Mouse (Mus musculus) hindbrain, embryonic 11.5 days (tissue): ENCODE measurements around the gene Hhipl1. TPM values are rescaled to one million over a fixed set of nuclear protein-coding genes. Genes with fewer than 3 reads are reported as not detected.

Source experiments
- ATAC-seq: fragments of 200-750 bp; cut with Nextera tagmentation; 2 replicates; pipeline ENCODE4 v1.8.0; 2017; ENCODE audit warnings: mild to moderate bottlenecking, moderate TSS enrichment, moderate library complexity; ENCODE audit not compliant: low FRiP score
- DNase-seq: peaks from one replicate; pipeline ENCODE4 v3.0.0-alpha.2; 2015; ENCODE audit warnings: low spot score
- H3K27ac ChIP-seq: fragments of 300-500 bp; sonication (generic); 2 replicates; pipeline ENCODE4 v1.5.1; 2014; ENCODE audit warnings: mild to moderate bottlenecking, low read depth, low read length
- H3K27me3 ChIP-seq: fragments of 300-500 bp; sonication (generic); 2 replicates; pipeline ENCODE4 v1.6.1; 2014; ENCODE audit warnings: mild to moderate bottlenecking, low read length, moderate library complexity, mixed read lengths; ENCODE audit not compliant: control insufficient read depth, insufficient read depth
- H3K36me3 ChIP-seq: fragments of 300-500 bp; sonication (generic); 2 replicates; pipeline ENCODE4 v1.6.1; 2014; ENCODE audit warnings: mild to moderate bottlenecking, low read length, moderate library complexity, mixed read lengths; ENCODE audit not compliant: control insufficient read depth, insufficient read depth
- H3K4me1 ChIP-seq: fragments of 300-500 bp; sonication (generic); replicated peaks from 2 replicates; pipeline ENCODE4 v1.6.1; 2014; ENCODE audit warnings: low read length, mixed read lengths; ENCODE audit not compliant: control insufficient read depth, insufficient read depth
- H3K4me2 ChIP-seq: fragments of 300-500 bp; sonication (generic); replicated peaks from 2 replicates; pipeline ENCODE4 v1.6.1; 2014; ENCODE audit warnings: mild to moderate bottlenecking, low read depth, low read length
- H3K4me3 ChIP-seq: fragments of 300-500 bp; sonication (generic); 2 replicates; pipeline ENCODE4 v1.5.1; 2014; ENCODE audit warnings: low read depth, low read length
- H3K9ac ChIP-seq: fragments of 300-500 bp; sonication (generic); 2 replicates; pipeline ENCODE4 v1.6.1; 2014; ENCODE audit warnings: low read depth, low read length
- H3K9me3 ChIP-seq: fragments of 300-500 bp; sonication (generic); 2 replicates; pipeline ENCODE4 v1.6.1; 2016; ENCODE audit warnings: low read length; ENCODE audit not compliant: control insufficient read depth
- WGBS: fragments of 180-500 bp; shearing (Covaris S2); extraction: QIAGEN DNeasy Blood & Tissue Kit; methylation state at CpG from one replicate; pipeline ENCODE4 v1.1.7; 2014; 5-methylcytosine and 5-hydroxymethylcytosine counted together
- polyA plus RNA-seq: library from polyadenylated mRNA; unstranded; fragments of >200 nt; fragmentation: Nextera tagmentation; extraction: Ambion mirVana; gene quantifications from 2 replicates; pipeline ENCODE4 v1.2.1, GENCODE M21; 2014

Hhipl1 gene
- polyA plus RNA-seq, 1 experiment from 2014 or later, result 1.2 TPM

DNA sequence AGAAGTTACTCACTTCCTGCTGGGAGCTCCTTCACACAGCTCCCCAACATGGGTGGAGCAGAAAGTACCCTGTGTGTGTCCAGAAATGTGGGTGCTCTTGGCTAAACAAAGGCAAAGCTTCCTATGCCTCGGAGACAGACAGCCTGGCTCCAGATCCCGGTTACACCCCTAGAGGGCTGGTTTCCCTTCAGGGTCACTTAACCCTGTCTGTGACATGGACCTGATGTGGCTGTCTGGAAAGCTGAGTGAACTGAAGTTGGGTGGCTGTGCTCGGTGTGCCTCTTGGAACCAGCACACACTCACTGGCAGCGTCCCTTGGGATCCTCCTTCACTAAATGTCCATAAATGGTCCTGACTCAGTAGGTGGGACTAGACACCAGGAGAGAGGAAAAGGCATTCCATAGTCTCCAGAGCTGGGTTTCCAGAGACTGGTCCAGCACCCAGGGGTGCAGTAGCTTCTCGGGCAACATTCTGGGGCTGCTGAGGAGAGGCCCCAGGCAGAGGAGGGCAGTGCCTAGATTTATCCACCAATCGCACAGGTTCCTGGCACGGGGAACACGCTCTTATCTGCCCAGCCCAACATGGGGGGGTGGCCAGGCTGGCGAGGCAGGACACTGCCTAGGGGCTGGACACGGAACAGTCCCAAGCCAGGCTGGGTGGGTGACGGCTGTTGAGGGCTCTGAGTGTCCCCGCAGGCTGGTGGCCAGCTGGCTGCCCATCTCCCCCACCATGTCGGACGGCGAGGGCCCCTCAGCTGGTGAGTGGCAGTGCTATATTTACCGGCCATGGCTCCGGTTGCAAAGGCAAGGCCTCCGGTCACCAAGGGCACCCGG is 64.7 kb downstream of the Hhipl1 start, which contains the start of gene Eml1:
TSS of gene Eml1 (plus strand) at position 362 of the 833 bp plus-strand sequence.
- ATAC-seq (no peak), DNase-seq (no peak)
- Histone ChIP-seq H3K27me3 (no peaks in the 10 kb centered on the region), H3K4me3 (no peak within 1 kb of the TSS), H3K9ac (no peak within 1 kb of the TSS), H3K36me3 (no peaks in the 10 kb centered on the region), H3K4me2 (no peak within 1 kb of the TSS), H3K27ac (no peak within 1 kb of the TSS), H3K4me1 (0 out of 2 replicates have a peak, but pooled peaks cover 2% of the 10 kb centered on the region), H3K9me3 (no peaks in the 10 kb centered on the region)
- 79% methylated on average over 19 of the region's 19 CpGs for WGBS

GRCm38 (mm10) chr12:108371429-108371765 is 65.3 kb downstream of the Hhipl1 start:
- Histone ChIP-seq H3K27ac (no peak overlapping the region), H3K27me3 (no peaks in the 10 kb centered on the region), H3K4me3 (no peak overlapping the region), H3K9ac (no peak overlapping the region), H3K9me3 (no peaks in the 10 kb centered on the region), H3K4me1 (0 out of 2 replicates have a peak, but pooled peaks cover 2% of the 10 kb centered on the region), H3K36me3 (no peaks in the 10 kb centered on the region), H3K4me2 (no peak overlapping the region)
- no peak for ATAC-seq
- 78% methylated on average over 6 of the region's 6 CpGs for WGBS
- DNase-seq, result no peak

DNA sequence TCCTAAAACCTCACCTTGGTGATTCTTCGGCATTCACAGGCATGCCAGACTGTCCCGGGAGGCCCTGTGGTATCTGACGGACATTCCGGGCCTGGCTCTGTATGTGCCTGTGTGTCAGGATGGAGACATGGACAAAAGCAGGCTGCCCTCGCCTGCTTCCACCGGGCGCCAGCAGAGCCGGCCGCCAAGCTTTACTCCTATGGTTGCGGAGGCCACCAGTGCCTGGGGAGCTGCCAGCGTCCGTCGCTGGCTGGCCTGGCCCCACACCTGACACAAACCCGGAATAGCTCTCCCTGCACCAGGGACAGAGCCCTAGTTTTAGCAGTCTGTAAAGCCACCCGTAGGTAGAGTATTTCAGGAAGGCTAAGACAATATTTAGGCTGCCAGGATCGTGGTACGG is 66.2 kb downstream of the Hhipl1 start:
- Histone ChIP-seq H3K4me1 (0 out of 2 replicates have a peak, but pooled peaks cover 2% of the 10 kb centered on the region), H3K9ac (no peak overlapping the region), H3K4me3 (no peak overlapping the region), H3K9me3 (no peaks in the 10 kb centered on the region), H3K4me2 (no peak overlapping the region), H3K36me3 (no peaks in the 10 kb centered on the region), H3K27me3 (no peaks in the 10 kb centered on the region), H3K27ac (no peak overlapping the region)
- WGBS, result 88% methylated on average over 17 of the region's 17 CpGs
- ATAC-seq (no peak), DNase-seq (no peak)

GRCm38 (mm10) chr12:108373611-108374010 is 67.5 kb downstream of the Hhipl1 start:
- no peaks in the 10 kb centered on the region for H3K36me3 ChIP-seq
- 76% methylated on average over 9 of the region's 9 CpGs for WGBS

DNA sequence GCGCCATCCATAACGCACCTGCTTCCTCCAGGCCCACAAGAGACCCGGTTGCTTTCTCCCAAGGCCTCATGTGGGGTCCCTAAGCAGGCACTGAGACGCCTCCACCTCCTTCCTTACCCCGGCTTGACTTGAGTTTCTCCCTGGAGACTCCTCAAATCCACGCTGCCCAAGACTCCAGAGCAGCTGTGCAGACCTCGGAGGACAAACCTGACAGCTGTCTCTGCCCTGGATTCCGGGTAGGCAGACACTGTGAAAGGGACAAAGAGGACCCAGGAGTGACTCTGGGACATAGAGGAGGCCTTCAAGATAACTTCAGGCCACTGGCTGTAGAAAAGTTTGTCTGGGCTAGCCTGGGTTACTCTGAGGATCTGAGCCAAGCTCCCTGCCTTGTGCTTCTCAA is 68.6 kb downstream of the Hhipl1 start:
- no peak for ATAC-seq
- no peaks in the 10 kb centered on the region for H3K27me3 ChIP-seq
- no peaks in the 10 kb centered on the region for H3K36me3 ChIP-seq
- H3K4me1 ChIP-seq, result 0 out of 2 replicates have a peak, but pooled peaks cover 2% of the 10 kb centered on the region
- no peak overlapping the region for H3K9ac ChIP-seq
- WGBS, result 76% methylated on average over 8 of the region's 8 CpGs
- DNase-seq, result no peak
- no peak overlapping the region for H3K4me3 ChIP-seq
- no peak overlapping the region for H3K4me2 ChIP-seq
- no peak overlapping the region for H3K27ac ChIP-seq
- no peaks in the 10 kb centered on the region for H3K9me3 ChIP-seq

More at GRCm38 (mm10) chr12:108373611-108374010, 67.5 kb downstream of the Hhipl1 start:
- DNase-seq (no peak), ATAC-seq (no peak)
- Histone ChIP-seq H3K4me1 (0 out of 2 replicates have a peak, but pooled peaks cover 2% of the 10 kb centered on the region), H3K9ac (no peak overlapping the region), H3K4me2 (no peak overlapping the region), H3K9me3 (no peaks in the 10 kb centered on the region), H3K27me3 (no peaks in the 10 kb centered on the region), H3K4me3 (no peak overlapping the region), H3K27ac (no peak overlapping the region)

DNA sequence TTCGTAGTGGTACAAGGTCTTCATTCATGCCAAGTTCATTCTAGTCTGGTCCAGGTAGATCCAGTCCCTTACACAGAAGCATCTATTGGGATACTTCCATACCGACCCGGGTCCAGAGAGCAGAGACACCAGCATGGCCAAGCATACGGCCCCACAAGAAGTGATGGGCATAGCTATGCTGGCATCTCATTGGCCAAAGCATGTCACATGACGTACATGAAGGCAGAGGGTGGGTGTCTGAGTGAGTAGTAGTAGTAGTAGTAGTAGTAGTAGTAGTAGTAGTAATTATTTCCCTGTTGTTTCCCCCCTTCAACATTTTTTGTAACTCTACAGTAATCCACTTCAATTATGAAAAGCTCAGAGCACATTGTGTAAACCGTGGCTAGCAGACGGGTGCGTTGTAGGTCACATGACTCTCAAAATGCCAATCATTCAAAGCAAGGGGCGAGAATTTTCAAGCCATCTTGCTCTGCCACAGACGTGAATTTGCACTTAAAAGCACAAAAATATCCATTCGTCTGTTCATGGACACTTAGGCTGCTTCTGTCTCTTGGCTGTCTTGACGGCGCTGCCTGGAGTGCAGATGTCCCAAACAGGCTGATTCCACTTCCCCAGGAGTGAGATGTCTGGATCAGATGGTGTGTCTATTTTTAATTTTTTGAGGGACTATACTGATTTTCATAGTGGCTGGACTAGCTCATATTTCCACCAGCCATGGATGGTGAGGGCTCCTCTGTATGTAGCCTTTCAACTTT is 72.5 kb downstream of the Hhipl1 start:
- H3K9ac ChIP-seq, result no peak overlapping the region
- 89% methylated on average over 13 of the region's 13 CpGs for WGBS
- H3K27ac ChIP-seq, result no peak overlapping the region
- DNase-seq (no peak), ATAC-seq (no peak)
- H3K4me1 ChIP-seq, result no peaks in the 10 kb centered on the region
- no peaks in the 10 kb centered on the region for H3K9me3 ChIP-seq
- no peak overlapping the region for H3K4me3 ChIP-seq
- H3K4me2 ChIP-seq, result no peak overlapping the region
- no peaks in the 10 kb centered on the region for H3K36me3 ChIP-seq
- H3K27me3 ChIP-seq, result no peaks in the 10 kb centered on the region

Other genes with a start within 250 kb of the Hhipl1 start
- gene Setd3, start 127.0 kb upstream of the Hhipl1 start, polyA plus RNA-seq, result 90.7 and 92.1 TPM in 2 replicates
- gene Ccnk, start 126.7 kb upstream of the Hhipl1 start, polyA plus RNA-seq, result 8.6 and 10.6 TPM in 2 replicates
- 17.2 and 17.8 TPM in 2 replicates for gene Ccdc85c, start 30.8 kb upstream of the Hhipl1 start, polyA plus RNA-seq
- gene Cyp46a1, start 28.1 kb downstream of the Hhipl1 start, polyA plus RNA-seq, result 11.0 and 11.7 TPM in 2 replicates
- 91.3 and 107 TPM in 2 replicates for gene Eml1, start 64.7 kb downstream of the Hhipl1 start, polyA plus RNA-seq
- 109 and 121 TPM in 2 replicates for gene Evl, start 248.4 kb downstream of the Hhipl1 start, polyA plus RNA-seq